Mouse (Mus musculus): ENCODE measurements around the gene Pde4d. TPM values are rescaled to one million over a fixed set of nuclear protein-coding genes. Genes with fewer than 3 reads are reported as not detected.

Gene Pde4d
- polyA plus RNA-seq, 1 experiment, result 15.1 TPM

DNA sequence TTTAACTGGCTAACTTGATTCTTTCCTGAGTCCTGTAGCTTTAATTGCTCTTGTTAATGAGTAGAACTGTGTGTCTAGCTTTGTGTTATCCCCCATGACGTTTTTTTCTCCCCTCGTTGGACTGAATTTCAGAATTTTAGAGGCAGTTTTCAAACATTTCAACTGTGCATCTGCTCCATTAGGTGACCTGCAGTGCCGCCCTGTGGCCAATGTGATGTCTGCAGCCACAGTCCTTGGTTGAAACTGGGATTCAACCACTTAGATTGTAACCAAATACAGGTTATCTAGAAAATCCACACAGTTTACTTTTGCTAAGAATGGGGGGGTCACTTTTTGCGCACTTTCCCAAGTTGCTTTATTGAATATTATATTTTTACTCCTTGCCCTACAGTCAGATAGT is 760.7 kb downstream of the Pde4d start:
- no peaks in the 10 kb centered on the region for H3K36me3 ChIP-seq (ENCODE audit: control insufficient read depth, insufficient read depth)
- no peak overlapping the region for H3ac ChIP-seq (ENCODE audit: control insufficient read depth, insufficient read length, low read depth)
- H3K4me3 ChIP-seq (ENCODE audit: insufficient read depth, poor library complexity, severe bottlenecking), result no peak overlapping the region
- no peaks in the 10 kb centered on the region for H3K79me2 ChIP-seq (ENCODE audit: control insufficient read depth, insufficient read depth)
- no peaks in the 10 kb centered on the region for H3K27me3 ChIP-seq (ENCODE audit: control insufficient read depth, insufficient read depth, insufficient read length)
- TF ChIP-seq USF1 (IDR thresholded peaks at IDR 0.05; ENCODE audit: low read depth) (no peak), CTCF (IDR thresholded peaks at IDR 0.05; ENCODE audit: control insufficient read depth, insufficient read depth, insufficient read length) (peak; percentile 77)
- H3K79me3 ChIP-seq (ENCODE audit: low read depth), result no peaks in the 10 kb centered on the region

DNA sequence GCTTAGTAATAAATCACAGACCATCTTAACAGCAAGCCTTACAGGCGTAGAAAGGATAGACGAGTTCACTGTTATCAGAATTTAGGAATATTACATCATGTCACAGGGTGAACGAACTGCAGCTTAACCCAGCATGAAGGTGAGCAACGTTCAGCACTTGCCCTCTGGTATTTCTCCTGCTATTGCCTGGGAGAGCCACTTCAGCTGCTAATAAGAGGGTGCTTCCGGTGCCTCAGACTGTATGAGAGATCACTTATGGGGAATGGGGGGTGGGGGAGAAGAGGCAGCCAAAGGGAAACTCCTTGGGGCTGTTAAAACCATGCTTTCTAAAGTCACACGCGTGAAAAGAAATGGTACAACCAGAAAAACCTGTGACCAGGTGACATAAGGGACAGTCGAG is 761.7 kb downstream of the Pde4d start:
- H3K79me2 ChIP-seq (ENCODE audit: control insufficient read depth, insufficient read depth), result no peaks in the 10 kb centered on the region
- no peaks in the 10 kb centered on the region for H3K27me3 ChIP-seq (ENCODE audit: control insufficient read depth, insufficient read depth, insufficient read length)
- H3ac ChIP-seq (ENCODE audit: control insufficient read depth, insufficient read length, low read depth), result no peak overlapping the region
- H3K36me3 ChIP-seq (ENCODE audit: control insufficient read depth, insufficient read depth), result no peaks in the 10 kb centered on the region
- TF ChIP-seq MYOD1 (IDR thresholded peaks at IDR 0.05; ENCODE audit: control insufficient read depth, insufficient read length, low read depth) (no peak), CTCF (IDR thresholded peaks at IDR 0.05; ENCODE audit: control insufficient read depth, insufficient read depth, insufficient read length) (no peak), MYOG (IDR thresholded peaks at IDR 0.05; ENCODE audit: control insufficient read depth, extremely low read depth, insufficient read length) (no peak), MAX (IDR thresholded peaks at IDR 0.05) (no peak), USF1 (IDR thresholded peaks at IDR 0.05; ENCODE audit: low read depth) (no peak), FOSL1 (IDR thresholded peaks at IDR 0.05; ENCODE audit: insufficient read depth, low read length, poor library complexity, severe bottlenecking) (no peak), CEBPB (IDR thresholded peaks at IDR 0.05; ENCODE audit: low read depth) (no peak)
- H3K4me3 ChIP-seq (ENCODE audit: insufficient read depth, poor library complexity, severe bottlenecking), result no peak overlapping the region
- H3K79me3 ChIP-seq (ENCODE audit: low read depth), result no peaks in the 10 kb centered on the region

- H3K27me3 ChIP-seq (ENCODE audit: control insufficient read depth, insufficient read depth, insufficient read length), result no peaks in the 10 kb centered on the region
- H3K36me3 ChIP-seq (ENCODE audit: control insufficient read depth, insufficient read depth), result no peaks in the 10 kb centered on the region
- peak overlapping the region; percentile 20 for H3ac ChIP-seq (ENCODE audit: control insufficient read depth, insufficient read length, low read depth)
- H3K79me3 ChIP-seq (ENCODE audit: low read depth), result no peaks in the 10 kb centered on the region
- no peaks in the 10 kb centered on the region for H3K79me2 ChIP-seq (ENCODE audit: control insufficient read depth, insufficient read depth)
- no peak overlapping the region for H3K4me3 ChIP-seq (ENCODE audit: insufficient read depth, poor library complexity, severe bottlenecking)
- TF ChIP-seq MAX (IDR thresholded peaks at IDR 0.05), result no peak
- TF ChIP-seq MYOD1 (IDR thresholded peaks at IDR 0.05; ENCODE audit: control insufficient read depth, insufficient read length, low read depth), result no peak
- no peak for TF ChIP-seq CTCF (IDR thresholded peaks at IDR 0.05; ENCODE audit: control insufficient read depth, insufficient read depth, insufficient read length)
- TF ChIP-seq CEBPB (IDR thresholded peaks at IDR 0.05; ENCODE audit: low read depth), result no peak
- no peak for TF ChIP-seq USF1 (IDR thresholded peaks at IDR 0.05; ENCODE audit: low read depth)
- no peak for TF ChIP-seq MYOG (IDR thresholded peaks at IDR 0.05; ENCODE audit: control insufficient read depth, extremely low read depth, insufficient read length)
- no peak for TF ChIP-seq FOSL1 (IDR thresholded peaks at IDR 0.05; ENCODE audit: insufficient read depth, low read length, poor library complexity, severe bottlenecking)
Measured at GRCm38 (mm10) chr13:109211941-109212487, 762.3 kb downstream of the Pde4d start.

DNA sequence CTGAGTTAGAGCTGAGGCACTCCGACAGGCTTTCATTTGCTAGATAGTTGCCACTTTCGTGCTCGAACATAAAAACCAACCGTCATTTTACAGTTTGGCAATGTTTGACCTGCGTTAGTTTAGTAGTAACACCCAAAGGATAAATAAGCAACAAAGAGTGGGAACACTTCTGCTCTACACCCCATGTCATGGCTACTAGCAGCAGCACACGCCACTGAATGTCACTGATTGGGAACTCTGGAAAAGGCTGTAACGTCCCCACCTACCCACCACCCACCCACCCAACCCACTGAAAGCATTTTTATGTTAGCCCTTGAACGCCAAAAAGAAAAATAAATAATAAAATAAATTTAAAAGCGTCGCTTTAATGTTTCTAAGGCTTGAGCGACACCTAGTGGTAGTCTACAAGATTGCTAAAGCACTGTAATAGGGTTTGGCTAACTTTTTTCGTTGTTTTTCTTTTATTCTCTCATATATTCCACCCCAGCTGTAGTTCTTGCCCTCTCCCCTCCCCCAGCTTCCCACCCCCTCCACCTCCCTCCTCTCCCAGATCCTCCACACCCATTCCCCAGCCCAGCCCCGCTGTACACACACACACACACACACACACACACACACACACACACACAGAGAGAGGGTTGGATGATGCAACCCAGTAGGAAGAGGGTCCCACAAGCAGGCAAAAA is 763.2 kb downstream of the Pde4d start:
- TF ChIP-seq CTCF (IDR thresholded peaks at IDR 0.05; ENCODE audit: control insufficient read depth, insufficient read depth, insufficient read length) (no peak), FOSL1 (IDR thresholded peaks at IDR 0.05; ENCODE audit: insufficient read depth, low read length, poor library complexity, severe bottlenecking) (no peak), USF1 (IDR thresholded peaks at IDR 0.05; ENCODE audit: low read depth) (no peak), MYOD1 (IDR thresholded peaks at IDR 0.05; ENCODE audit: control insufficient read depth, insufficient read length, low read depth) (no peak), MAX (IDR thresholded peaks at IDR 0.05) (no peak), MYOG (IDR thresholded peaks at IDR 0.05; ENCODE audit: control insufficient read depth, extremely low read depth, insufficient read length) (no peak), CEBPB (IDR thresholded peaks at IDR 0.05; ENCODE audit: low read depth) (no peak)
- H3K27me3 ChIP-seq (ENCODE audit: control insufficient read depth, insufficient read depth, insufficient read length), result no peaks in the 10 kb centered on the region
- no peaks in the 10 kb centered on the region for H3K79me2 ChIP-seq (ENCODE audit: control insufficient read depth, insufficient read depth)
- H3K79me3 ChIP-seq (ENCODE audit: low read depth), result no peaks in the 10 kb centered on the region
- H3K4me3 ChIP-seq (ENCODE audit: insufficient read depth, poor library complexity, severe bottlenecking), result no peak overlapping the region
- H3K36me3 ChIP-seq (ENCODE audit: control insufficient read depth, insufficient read depth), result no peaks in the 10 kb centered on the region
- no peak overlapping the region for H3ac ChIP-seq (ENCODE audit: control insufficient read depth, insufficient read length, low read depth)

- Histone ChIP-seq H3K4me3 (ENCODE audit: insufficient read depth, poor library complexity, severe bottlenecking) (no peak overlapping the region), H3K79me3 (ENCODE audit: low read depth) (no peaks in the 10 kb centered on the region), H3K36me3 (ENCODE audit: control insufficient read depth, insufficient read depth) (no peaks in the 10 kb centered on the region), H3ac (ENCODE audit: control insufficient read depth, insufficient read length, low read depth) (no peak overlapping the region), H3K27me3 (ENCODE audit: control insufficient read depth, insufficient read depth, insufficient read length) (no peaks in the 10 kb centered on the region), H3K79me2 (ENCODE audit: control insufficient read depth, insufficient read depth) (no peaks in the 10 kb centered on the region)
- TF ChIP-seq CEBPB (IDR thresholded peaks at IDR 0.05; ENCODE audit: low read depth) (no peak), MYOD1 (IDR thresholded peaks at IDR 0.05; ENCODE audit: control insufficient read depth, insufficient read length, low read depth) (no peak), MAX (IDR thresholded peaks at IDR 0.05) (no peak), CTCF (IDR thresholded peaks at IDR 0.05; ENCODE audit: control insufficient read depth, insufficient read depth, insufficient read length) (no peak), MYOG (IDR thresholded peaks at IDR 0.05; ENCODE audit: control insufficient read depth, extremely low read depth, insufficient read length) (no peak), FOSL1 (IDR thresholded peaks at IDR 0.05; ENCODE audit: insufficient read depth, low read length, poor library complexity, severe bottlenecking) (no peak), USF1 (IDR thresholded peaks at IDR 0.05; ENCODE audit: low read depth) (no peak)
Measured at GRCm38 (mm10) chr13:109219019-109219725, 769.4 kb downstream of the Pde4d start.
